Mouse (Mus musculus): ENCODE measurements at regions not wholly inside any gene's neighbourhood (a gene's known extent, or its start where the extent isn't known, plus 50 kb on each side); places are given as distances from the start of the nearest gene placed in this dataset.

DNA sequence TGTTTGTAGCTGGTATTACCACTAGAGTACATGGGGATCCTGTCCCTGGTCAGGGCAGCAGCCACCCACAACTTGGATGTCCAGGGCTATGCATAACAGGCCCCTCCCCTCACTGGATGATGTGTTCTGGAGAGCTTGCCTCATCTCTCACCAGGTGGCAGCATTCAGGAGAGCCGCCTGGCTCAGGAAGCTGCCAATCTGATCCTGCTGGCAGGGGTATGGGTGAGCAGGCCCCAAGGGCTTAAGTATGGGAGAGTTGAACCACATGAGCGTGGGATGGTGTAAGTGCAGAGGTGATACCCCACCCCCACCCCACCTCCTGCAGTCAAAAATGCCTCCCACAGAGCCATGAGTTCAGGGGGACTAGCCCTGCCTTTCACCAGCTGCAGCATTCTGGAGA, 110.0 kb upstream of the Usp24 start:
- TF ChIP-seq POLR2A (IDR thresholded peaks at IDR 0.05; ENCODE audit: control insufficient read depth in 1 of 2, insufficient read depth in 1 of 2, low read depth in 1 of 2, low read length in 2 of 2, poor library complexity in 1 of 2) = no peak
- TF ChIP-seq HCFC1 (IDR thresholded peaks at IDR 0.05; ENCODE audit: low read depth, low read length) = no peak
- TF ChIP-seq CTCF (IDR thresholded peaks at IDR 0.05 in 2 of 3, conservative IDR thresholded peaks at IDR 0.05 in 1 of 3; ENCODE audit: control insufficient read depth in 1 of 3, insufficient read depth in 1 of 3, low read depth in 2 of 3, low read length in 3 of 3, poor library complexity in 1 of 3, severe bottlenecking in 1 of 3) = no peak
- no peak for TF ChIP-seq JUND (IDR thresholded peaks at IDR 0.05; ENCODE audit: low read depth, low read length)
- no peak for TF ChIP-seq MYB (IDR thresholded peaks at IDR 0.05; ENCODE audit: low read depth, low read length)
- TF ChIP-seq TAL1 (IDR thresholded peaks at IDR 0.05; ENCODE audit: low read length) = no peak
- no peak for TF ChIP-seq ELF1 (IDR thresholded peaks at IDR 0.05; ENCODE audit: low read depth, low read length)
- TF ChIP-seq EP300 (IDR thresholded peaks at IDR 0.05; ENCODE audit: low read depth in 1 of 2, low read length in 2 of 2) = no peak
- TF ChIP-seq ZKSCAN1 (IDR thresholded peaks at IDR 0.05; ENCODE audit: low read depth, low read length) = no peak
- no peak for TF ChIP-seq ZNF384 (IDR thresholded peaks at IDR 0.05; ENCODE audit: low read depth, low read length)
- TF ChIP-seq USF2 (IDR thresholded peaks at IDR 0.05; ENCODE audit: borderline replicate concordance in 1 of 2, insufficient read depth in 1 of 2, low read depth in 1 of 2, low read length in 2 of 2) = no peak
- no peak for TF ChIP-seq CHD2 (IDR thresholded peaks at IDR 0.05; ENCODE audit: low read length)
- TF ChIP-seq MAX (IDR thresholded peaks at IDR 0.05; ENCODE audit: low read length) = no peak
